Mouse (Mus musculus) kidney, embryonic 14.5 days (tissue): ENCODE results near the gene Get4. TPM values are rescaled to one million over a fixed set of nuclear protein-coding genes. Genes with fewer than 3 reads are reported as not detected.

Experiments
- ATAC-seq: fragments of 200-750 bp; cut with Nextera tagmentation; 2 replicates; pipeline ENCODE4 v1.8.0; 2017; ENCODE audit warnings: moderate number of reproducible peaks, mild to moderate bottlenecking, moderate TSS enrichment, moderate library complexity; ENCODE audit not compliant: low FRiP score, low TSS enrichment
- H3K27ac ChIP-seq: fragments of 300-500 bp; sonication (generic); 2 replicates; pipeline ENCODE4 v1.5.1; 2014; ENCODE audit warnings: low read depth, mild to moderate bottlenecking, low read length, moderate library complexity, mixed read lengths
- H3K27me3 ChIP-seq: fragments of 300-500 bp; sonication (generic); 2 replicates; pipeline ENCODE4 v1.6.1; 2014; ENCODE audit warnings: mild to moderate bottlenecking, low read length; ENCODE audit not compliant: control insufficient read depth, insufficient read depth
- H3K36me3 ChIP-seq: fragments of 300-500 bp; sonication (generic); 2 replicates; pipeline ENCODE4 v1.6.1; 2014; ENCODE audit warnings: low read length, mixed read lengths; ENCODE audit not compliant: control insufficient read depth, insufficient read depth
- H3K4me1 ChIP-seq: fragments of 300-500 bp; sonication (generic); 2 replicates; pipeline ENCODE4 v1.6.1; 2014; ENCODE audit warnings: low read length, mixed read lengths; ENCODE audit not compliant: control insufficient read depth, insufficient read depth
- H3K4me2 ChIP-seq: fragments of 300-500 bp; sonication (generic); replicated peaks from 2 replicates; pipeline ENCODE4 v1.6.1; 2014; ENCODE audit warnings: low read depth, mild to moderate bottlenecking, low read length
- H3K4me3 ChIP-seq: fragments of 300-500 bp; sonication (generic); 2 replicates; pipeline ENCODE4 v1.5.1; 2014; ENCODE audit warnings: mild to moderate bottlenecking, low read length
- H3K9ac ChIP-seq: fragments of 300-500 bp; sonication (generic); 2 replicates; pipeline ENCODE4 v1.6.1; 2014; ENCODE audit warnings: low read depth, mild to moderate bottlenecking, low read length, moderate library complexity
- H3K9me3 ChIP-seq: fragments of 300-500 bp; sonication (generic); 2 replicates; pipeline ENCODE4 v1.6.1; 2016; ENCODE audit warnings: low read length; ENCODE audit not compliant: control insufficient read depth
- WGBS: fragments of 180-500 bp; shearing (Covaris S2); extraction: QIAGEN DNeasy Blood & Tissue Kit; methylation state at CpG from one replicate; pipeline ENCODE4 v1.1.7; 2014; 5-methylcytosine and 5-hydroxymethylcytosine counted together
- polyA plus RNA-seq: library from polyadenylated mRNA; unstranded; fragments of >200 nt; fragmentation: Nextera tagmentation; extraction: Ambion mirVana; gene quantifications from 2 replicates; pipeline ENCODE4 v1.2.1, GENCODE M21; 2014

Gene Get4
- polyA plus RNA-seq, 1 experiment from 2014 or later: 156 TPM

DNA sequence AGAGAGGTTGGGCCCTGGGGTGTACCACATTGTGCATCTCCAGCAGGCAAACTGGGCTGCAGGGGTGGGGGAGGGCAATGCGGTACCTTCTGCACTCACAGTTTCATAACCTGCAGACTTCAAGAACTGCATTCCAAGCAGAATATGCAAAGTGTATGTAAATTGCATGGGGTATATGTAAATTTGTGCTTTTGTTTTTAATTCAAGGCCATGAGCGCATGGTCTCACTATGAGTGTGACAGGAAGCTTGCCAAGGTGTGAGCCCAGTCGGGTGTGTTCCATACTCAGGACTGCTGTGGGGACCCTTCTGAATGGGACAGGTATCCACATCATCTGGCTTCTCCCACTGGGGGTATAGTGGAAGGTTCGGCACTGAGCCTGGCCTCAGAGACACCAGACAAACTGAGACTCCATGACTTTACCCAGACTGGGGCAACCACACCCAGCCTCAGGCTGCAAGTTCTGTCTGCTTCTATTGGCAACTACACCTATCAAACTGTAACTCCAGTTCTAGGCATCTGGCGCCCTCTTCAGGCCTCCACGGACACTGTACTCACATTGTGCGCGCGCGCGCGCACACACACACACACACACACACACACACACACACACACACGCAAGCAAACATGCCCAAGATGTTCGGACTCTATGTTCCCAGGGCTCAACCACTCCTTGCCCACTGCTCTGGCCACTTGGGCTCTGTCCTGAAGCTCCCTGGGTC, 31.5 kb downstream of the Get4 start:
- H3K9me3 ChIP-seq: no peaks in the 10 kb centered on the region
- ATAC-seq: no peak
- H3K4me2 ChIP-seq: no peak overlapping the region
- no peak overlapping the region for H3K4me3 ChIP-seq
- H3K9ac ChIP-seq: no peak overlapping the region
- 97% methylated on average over 14 of the region's 14 CpGs for WGBS
- H3K27ac ChIP-seq: no peak overlapping the region
- no peaks in the 10 kb centered on the region for H3K36me3 ChIP-seq
- no peaks in the 10 kb centered on the region for H3K27me3 ChIP-seq
- no peaks in the 10 kb centered on the region; the same call in 1 of the 2 replicates for H3K4me1 ChIP-seq

DNA sequence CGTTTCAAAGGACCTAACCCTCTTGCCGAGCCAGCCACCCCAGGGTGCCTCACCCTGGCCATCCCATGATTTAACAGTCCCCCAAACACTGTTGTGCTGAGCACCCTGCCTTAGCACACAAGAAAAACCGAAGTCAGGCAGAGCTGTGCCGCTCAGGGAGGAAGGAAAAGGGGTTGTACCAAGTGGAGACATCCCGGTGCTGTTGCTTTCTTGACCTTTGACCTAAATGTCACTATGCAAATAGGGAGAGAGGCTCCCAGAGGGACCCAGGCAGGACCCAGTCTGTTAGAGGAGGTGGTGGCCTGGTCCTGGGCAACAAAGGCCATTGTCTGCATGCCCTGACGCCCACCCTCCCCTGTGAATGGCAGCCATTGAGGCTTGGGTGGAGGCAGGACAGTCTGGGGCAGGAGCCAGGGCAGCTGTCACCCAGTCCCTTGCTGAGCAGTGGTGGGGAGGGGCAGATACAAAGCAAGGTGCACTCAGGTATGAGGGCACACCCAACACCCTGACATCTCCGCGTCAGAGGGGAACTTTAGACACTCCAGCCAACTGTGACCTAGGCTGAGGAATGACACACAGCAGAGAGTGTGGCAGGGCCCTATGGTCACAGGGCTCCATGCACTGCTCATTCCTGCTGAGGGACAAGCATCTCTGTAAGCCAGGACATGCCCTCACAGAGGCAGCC, 33.4 kb downstream of the Get4 start:
- Histone ChIP-seq H3K9me3 (no peaks in the 10 kb centered on the region), H3K4me3 (no peak overlapping the region), H3K9ac (no peak overlapping the region), H3K27me3 (no peaks in the 10 kb centered on the region), H3K27ac (no peak overlapping the region), H3K4me2 (no peak overlapping the region), H3K4me1 (no peaks in the 10 kb centered on the region; the same call in 1 of the 2 replicates), H3K36me3 (no peaks in the 10 kb centered on the region)
- 55% methylated on average over 8 of the region's 8 CpGs for WGBS
- no peak for ATAC-seq

DNA sequence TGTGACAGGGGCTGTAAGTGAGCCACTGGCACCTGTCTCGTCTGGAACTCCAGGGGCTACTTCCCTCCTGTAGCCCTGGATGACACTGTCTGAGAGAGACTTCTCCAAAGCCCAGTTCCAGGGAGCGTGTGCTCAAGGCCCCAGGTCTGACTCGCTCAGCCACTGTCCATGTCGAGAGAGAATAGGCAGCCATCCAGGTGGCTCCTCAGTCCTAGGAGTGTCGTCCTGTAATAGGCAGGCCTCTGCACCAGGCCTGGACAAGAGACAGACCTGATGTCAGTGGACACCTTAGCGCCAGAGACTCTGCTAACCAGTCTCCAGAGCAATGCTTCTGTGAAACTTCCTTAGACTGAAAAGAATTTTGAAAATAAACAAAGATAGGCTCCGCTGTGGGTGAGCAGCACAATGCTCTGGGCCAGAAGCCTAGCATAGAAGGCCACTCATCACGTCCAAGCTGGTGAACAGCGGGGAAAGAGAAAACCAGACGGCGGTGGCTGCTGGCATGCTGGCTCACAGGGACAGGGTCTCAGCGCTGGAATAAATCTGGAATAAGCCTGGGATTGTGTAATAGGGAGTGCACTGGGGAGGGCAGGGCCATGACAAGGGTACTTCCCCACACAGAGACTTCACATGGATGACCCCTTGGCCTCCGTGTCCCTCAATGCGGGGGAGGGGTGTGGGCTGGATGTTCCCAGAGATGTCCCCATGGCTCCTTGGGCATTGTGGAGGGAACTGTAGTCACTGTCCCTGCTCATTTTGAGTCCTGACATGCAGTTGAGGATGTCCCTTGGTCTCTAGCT, 34.2 kb downstream of the Get4 start:
- H3K4me2 ChIP-seq: no peak overlapping the region
- no peaks in the 10 kb centered on the region; the same call in 1 of the 2 replicates for H3K4me1 ChIP-seq
- H3K36me3 ChIP-seq: no peaks in the 10 kb centered on the region
- no peak overlapping the region for H3K27ac ChIP-seq
- H3K9ac ChIP-seq: no peak overlapping the region
- no peak for ATAC-seq
- no peaks in the 10 kb centered on the region for H3K27me3 ChIP-seq
- no peak overlapping the region for H3K4me3 ChIP-seq
- H3K9me3 ChIP-seq: no peaks in the 10 kb centered on the region
- WGBS: 67% methylated on average over 14 of the region's 14 CpGs

DNA sequence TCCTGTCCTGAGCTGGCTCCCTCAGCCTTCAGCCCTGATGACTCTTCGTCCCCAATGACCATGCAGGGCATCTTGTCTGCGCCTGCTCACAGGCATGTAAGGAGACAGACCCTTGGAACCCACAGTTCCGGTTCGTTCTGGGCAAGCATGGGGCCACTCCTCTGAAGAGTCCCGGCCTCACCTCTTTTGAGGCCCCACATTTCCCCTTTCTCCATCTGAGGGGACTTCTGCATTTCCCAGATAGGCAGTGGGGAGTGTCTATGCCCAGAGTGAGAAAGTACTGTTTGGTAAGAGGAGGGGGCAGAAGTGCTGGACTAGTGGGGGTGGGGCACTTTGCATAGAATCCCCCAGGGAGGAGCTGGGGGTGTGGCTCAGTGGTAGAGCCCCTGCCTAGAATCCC, 35.0 kb downstream of the Get4 start:
- Histone ChIP-seq H3K27ac (no peak overlapping the region), H3K4me1 (no peaks in the 10 kb centered on the region; the same call in 1 of the 2 replicates), H3K27me3 (no peaks in the 10 kb centered on the region), H3K36me3 (no peaks in the 10 kb centered on the region), H3K9ac (no peak overlapping the region), H3K4me3 (no peak overlapping the region), H3K4me2 (no peak overlapping the region), H3K9me3 (no peaks in the 10 kb centered on the region)
- ATAC-seq: no peak
- 88% methylated on average over 5 of the region's 5 CpGs for WGBS

DNA sequence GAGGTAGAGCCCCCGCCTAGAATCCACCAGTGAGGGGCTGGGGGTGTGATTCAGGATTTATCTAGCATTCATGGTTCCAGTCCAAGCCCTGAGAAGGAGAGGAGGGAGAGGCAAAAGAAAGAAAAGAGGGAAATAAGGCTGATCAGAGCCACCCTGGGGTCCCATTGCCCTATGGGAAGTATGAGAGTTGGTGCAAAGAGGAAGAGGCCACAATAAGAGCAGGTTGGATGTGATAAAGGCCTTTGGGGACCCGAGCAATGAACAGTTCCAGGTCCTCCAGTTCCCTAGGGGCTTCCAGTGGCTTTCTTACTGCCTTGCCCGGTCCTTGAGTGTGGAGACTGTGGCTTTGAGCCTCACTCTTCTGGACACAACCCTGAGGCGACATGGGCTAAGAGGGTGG, 35.7 kb downstream of the Get4 start:
- Histone ChIP-seq H3K4me2 (no peak overlapping the region), H3K9ac (no peak overlapping the region), H3K9me3 (no peaks in the 10 kb centered on the region), H3K4me1 (no peaks in the 10 kb centered on the region; the same call in 1 of the 2 replicates), H3K27ac (no peak overlapping the region), H3K27me3 (no peaks in the 10 kb centered on the region), H3K36me3 (no peaks in the 10 kb centered on the region), H3K4me3 (no peak overlapping the region)
- no peak for ATAC-seq
- 80% methylated on average over 4 of the region's 4 CpGs for WGBS

DNA sequence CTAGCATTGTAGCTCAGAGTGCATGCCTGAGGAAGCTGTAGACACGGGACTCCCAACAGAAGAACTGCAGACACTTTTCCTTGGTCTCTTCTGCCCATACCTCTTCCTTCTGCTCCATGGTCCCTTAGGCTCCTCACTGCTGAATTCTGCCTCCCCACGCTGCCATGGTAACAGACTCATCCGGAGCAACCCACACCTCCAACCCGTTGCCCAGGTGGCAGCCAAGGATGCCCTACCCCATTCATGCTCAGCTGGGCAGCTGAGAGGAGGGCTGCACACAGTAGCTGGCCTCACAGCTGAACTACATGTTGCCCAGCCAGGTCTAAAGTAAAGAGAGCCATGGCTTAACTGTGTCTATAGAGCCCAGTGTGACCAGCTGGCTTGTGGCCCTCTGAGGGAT, 36.5 kb downstream of the Get4 start:
- Histone ChIP-seq H3K9me3 (no peaks in the 10 kb centered on the region), H3K27ac (no peak overlapping the region), H3K9ac (no peak overlapping the region), H3K27me3 (no peaks in the 10 kb centered on the region), H3K36me3 (no peaks in the 10 kb centered on the region), H3K4me3 (no peak overlapping the region), H3K4me2 (no peak overlapping the region), H3K4me1 (no peaks in the 10 kb centered on the region; the same call in 1 of the 2 replicates)
- ATAC-seq: no peak
- WGBS: 84% methylated on average over 4 of the region's 4 CpGs

DNA sequence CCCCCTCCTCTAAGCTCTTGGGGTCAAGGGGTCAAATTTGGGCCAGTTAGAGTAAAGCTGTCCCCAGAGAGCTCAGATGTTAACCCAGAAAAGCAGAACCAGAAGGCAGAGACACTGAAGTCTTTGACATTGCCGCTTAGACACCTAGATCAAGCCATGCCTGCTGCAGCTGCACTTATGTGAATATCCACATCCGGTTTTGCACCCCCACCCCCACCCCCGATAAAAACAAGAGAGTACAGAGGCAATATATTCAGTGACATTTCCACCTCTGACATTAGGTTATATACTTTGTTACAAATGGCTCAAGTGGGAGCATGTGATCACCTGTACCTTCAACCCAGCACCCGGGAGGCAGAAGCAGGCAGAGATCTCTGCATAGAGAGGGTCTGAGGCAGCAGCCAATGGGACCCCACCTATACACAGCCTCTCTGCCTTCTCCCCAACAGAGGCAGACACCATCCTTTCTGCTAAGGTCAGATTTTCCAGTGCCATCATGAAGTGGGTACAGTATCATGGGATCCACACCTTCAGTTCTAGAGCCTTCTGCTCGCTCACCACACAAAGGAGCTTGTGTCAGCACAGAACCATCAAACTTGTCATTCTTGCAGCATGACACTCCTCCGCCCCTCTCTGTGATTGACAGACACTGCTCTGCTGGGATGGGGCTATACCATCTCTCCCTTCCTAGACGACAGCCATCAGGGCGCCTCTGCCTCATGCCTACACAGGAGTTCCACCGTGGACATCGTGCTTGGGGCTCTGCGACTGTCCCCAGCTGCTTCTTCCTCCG, 38.5 kb downstream of the Get4 start:
- H3K4me3 ChIP-seq: no peak overlapping the region
- 87% methylated on average over 12 of the region's 12 CpGs for WGBS
- H3K9me3 ChIP-seq: no peaks in the 10 kb centered on the region
- no peak overlapping the region for H3K27ac ChIP-seq
- no peak for ATAC-seq
- no peak overlapping the region for H3K9ac ChIP-seq
- no peaks in the 10 kb centered on the region; the same call in 1 of the 2 replicates for H3K4me1 ChIP-seq
- H3K36me3 ChIP-seq: no peaks in the 10 kb centered on the region
- no peak overlapping the region for H3K4me2 ChIP-seq
- H3K27me3 ChIP-seq: no peaks in the 10 kb centered on the region

DNA sequence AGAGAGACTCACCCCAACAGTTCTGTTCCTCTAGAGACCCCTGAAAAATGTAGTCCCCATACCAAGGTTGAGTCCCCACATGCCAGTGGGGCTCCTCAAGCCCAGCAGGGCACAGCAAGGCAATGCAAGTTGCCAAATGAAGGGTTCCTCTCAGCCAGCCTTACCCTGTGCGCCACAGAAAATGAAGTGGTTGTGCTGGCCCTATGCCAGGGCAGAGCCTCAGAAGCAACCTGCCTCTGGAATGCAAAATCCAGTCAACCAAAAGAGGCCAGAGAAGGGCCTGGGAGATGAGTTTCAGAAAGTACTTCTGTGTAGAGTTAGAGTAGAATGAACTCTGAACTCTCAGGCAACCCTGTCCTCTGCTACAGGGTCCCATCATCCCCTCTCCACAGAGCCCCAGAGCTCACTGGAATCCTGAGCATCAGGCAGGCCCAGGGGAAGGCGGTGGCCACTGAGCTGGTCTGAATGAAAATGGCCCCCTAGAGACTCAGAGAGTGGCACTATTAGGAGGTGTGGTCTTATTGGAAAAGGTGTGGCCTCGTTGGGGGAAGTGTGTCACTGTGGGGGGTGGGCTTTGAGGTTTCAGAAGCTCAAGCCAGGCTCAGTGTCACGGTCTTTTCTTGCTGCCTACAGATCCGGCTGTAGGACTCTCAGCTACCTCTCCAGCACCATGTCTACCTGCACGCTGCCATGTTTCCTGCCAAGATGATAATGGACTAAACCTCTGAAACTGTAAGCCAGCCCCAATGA, 39.9 kb downstream of the Get4 start:
- H3K27me3 ChIP-seq: no peaks in the 10 kb centered on the region
- H3K27ac ChIP-seq: no peak overlapping the region
- no peak overlapping the region for H3K4me2 ChIP-seq
- H3K9ac ChIP-seq: no peak overlapping the region
- WGBS: 71% methylated on average over 6 of the region's 6 CpGs
- H3K9me3 ChIP-seq: no peaks in the 10 kb centered on the region
- no peak overlapping the region for H3K4me3 ChIP-seq
- H3K36me3 ChIP-seq: no peaks in the 10 kb centered on the region
- ATAC-seq: no peak
- no peaks in the 10 kb centered on the region for H3K4me1 ChIP-seq
